Mouse (Mus musculus) adrenal gland, postnatal 25 days (tissue): ENCODE data around the gene Pik3c2a. TPM values are rescaled to one million over a fixed set of nuclear protein-coding genes. Genes with fewer than 3 reads are reported as not detected.
"Not testable (repeated sequence)": the region's sequence is repeated elsewhere in the genome, so short reads cannot be mapped to it uniquely, and the experiment has no call there.

Experiments
- DNase-seq: peaks from one replicate; pipeline ENCODE4 v3.0.0; 2021; ENCODE audit warnings: mixed read lengths
- total RNA-seq: library from RNA; stranded (reverse); gene quantifications from 2 replicates; pipeline ENCODE4 v1.2.3, GENCODE M21; 2021

Gene Pik3c2a
- total RNA-seq, 1 experiment from 2014 or later: 34.0 TPM

DNA sequence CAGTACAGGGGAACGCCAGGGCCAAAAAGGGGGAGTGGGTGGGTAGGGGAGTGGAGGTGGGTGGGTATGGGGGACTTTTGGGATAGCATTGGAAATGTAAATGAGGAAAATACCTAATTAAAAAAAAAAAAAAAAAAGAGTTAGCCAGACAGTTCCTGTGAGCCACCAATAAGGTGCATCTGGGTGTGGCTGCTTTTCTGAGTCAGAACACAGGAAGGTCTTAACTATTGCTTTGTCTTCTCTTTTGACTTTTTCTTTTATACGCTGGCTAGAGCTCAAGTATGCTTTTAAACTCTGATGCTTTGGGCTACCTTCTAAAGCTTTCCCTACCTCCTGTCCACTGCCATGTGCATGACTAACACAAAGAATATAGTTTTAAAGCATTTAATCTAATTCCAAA lies 55.9 kb downstream of the Pik3c2a start:
- DNase-seq: not testable (repeated sequence)

DNA sequence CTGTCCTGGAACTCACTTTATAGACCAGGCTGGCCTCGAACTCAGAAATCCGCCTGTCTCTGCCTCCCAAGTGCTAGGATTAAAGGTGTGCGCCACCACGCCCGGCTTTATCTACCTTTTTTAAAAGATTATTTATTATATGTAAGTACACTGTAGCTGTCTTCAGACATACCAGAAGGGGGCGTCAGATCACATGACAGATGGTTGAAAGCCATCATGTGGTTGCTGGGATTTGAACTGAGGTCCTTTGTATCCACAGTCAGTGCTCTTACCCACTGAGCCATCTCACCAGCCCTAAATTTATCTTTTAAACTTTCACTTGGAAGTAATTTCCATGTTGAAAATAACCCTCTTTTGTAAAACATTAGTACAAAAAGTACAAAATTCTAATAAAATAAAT lies 64.1 kb downstream of the Pik3c2a start:
- not testable (repeated sequence) for DNase-seq

DNA sequence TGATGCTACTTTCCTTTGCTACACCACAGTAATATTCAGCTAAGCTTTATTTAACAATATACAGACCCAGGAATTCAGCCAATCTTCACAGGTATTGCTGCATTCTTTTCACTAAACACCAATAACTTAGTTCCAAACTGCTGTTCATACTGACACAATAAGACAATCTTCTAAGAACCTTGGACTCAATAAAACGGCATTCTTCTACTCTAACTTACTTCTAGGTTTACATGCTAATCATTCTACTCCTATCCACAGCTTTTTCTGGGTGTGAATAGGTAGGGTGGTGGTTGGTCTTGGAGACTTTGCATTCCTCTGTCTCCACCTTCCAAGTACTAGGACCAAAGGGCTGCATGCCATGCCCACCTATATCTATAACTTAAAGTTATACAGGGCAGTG lies 69.0 kb downstream of the Pik3c2a start:
- DNase-seq: no peak

DNA sequence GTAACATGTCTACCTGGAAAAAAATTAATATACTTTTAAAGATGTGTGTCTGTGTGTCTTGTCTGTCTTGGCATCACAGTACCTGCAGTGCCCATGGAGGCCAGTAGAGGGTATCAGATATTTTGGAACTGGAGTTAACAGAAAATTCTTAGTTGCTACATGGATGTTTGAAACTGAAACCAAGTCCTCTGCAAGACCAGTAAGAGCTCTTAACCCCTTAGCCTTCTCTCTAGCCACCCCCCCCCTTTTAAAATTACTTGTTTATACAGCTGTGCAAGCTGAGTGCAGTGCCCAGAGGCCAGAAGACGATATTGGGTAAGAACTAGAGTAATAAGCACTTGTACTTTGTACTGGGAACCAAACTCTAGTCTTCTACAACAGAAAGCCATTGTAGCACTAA lies 107.0 kb downstream of the Pik3c2a start:
- peak; percentile 65 for DNase-seq

DNA sequence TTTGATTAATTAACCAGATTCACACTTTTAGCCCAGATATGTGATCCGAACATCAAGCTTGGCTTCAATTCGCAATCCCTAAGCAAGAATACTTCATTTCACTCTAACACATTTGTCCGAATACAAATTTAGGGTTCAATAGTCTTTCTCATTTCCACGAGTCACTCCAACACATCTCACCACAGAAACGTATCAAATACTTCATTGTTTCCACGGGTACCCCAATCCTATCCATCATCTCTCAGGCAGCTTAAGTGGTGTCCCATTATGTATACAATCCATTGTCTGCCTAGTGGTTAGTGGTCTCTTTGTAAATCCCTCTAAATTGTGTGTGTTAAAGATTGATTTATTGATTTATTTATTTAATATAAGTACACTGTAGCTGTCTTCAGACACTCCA lies 108.1 kb downstream of the Pik3c2a start:
- no peak for DNase-seq

DNA sequence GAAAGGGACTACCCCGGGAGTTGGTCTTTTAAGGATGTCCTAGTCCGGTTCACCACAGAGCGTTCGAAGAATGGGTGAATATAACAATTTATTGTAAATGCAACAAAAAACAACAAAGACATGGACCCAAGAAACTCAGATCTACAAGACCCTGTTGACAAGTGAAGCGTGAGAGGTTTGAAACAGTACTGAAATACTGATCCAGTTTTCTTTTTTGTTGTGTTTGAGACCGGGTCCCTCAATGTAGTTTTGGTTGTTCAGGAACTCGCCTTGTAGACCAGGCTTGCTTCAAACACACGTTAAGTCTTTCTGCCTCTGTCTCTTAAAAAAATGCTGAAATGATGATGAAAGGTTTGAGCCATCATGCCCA lies 108.6 kb downstream of the Pik3c2a start:
- DNase-seq: no peak

DNA sequence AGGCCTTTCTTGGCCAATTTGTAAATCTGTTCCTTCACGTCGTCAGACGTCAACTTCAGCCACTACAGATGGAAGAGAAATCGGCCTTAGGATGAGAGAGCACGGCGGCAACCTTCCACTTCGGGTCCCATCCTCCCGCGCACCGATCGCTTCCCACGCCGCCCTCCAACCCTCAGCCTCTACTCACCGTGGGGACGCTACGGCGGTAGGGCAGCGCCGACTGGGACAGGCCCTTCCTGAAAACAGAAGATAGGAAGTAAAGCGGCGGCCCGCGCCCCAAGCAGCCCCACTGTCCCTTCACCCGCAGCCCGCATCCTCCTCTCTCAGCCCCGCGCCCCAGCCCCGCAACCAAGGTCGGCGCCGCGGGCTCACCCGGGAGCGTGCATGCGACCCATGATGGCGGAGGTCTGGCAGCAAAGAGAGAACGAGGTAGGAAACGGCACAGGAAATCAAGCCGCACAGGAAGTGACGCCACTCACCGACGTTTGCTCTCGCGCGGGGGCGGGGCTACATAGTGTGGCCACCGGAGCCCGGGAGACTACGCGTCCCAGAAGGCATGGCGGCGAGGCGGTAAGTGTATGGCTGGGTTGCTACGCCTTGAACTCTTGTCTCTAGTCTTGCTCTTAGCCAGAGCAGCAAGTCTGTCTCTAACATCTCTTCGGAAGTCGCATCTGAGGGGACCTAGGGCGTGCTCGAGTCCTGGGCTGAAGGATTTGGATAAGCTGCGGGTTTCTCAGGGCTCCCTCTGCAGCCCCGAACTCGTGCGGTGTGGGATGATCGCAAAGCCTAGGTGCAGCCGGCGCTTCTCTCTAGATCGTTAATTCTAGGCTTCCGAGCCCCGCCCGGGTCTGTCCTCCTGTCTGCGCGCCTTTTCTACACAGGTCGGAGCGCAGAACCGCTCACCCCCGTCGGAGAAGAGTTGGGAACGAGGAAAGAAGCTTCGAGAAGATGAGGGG lies 109.3 kb downstream of the Pik3c2a start, which contains the start of gene Rps13:
Gene Rps13 (minus strand): TSS at position 483 of the 956 bp plus-strand sequence.
- DNase-seq: peak; percentile 97

DNA sequence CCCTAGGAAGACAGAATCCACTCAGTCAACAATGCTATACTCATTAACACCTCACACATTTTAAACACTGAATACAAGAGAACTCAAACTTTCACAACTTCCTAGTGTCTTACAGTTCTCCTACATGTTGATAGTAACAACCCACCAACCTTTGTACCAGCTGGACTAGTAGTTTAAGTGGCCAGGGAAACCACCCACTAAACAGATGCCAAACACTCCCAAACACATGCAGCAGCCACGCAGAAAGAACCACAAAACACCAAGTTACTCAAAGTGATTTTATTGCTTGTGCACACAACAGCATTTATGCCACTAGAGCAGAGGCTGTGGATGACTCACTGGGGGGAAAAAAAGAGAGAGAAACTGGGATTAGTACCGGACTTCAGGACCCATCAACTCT lies 112.0 kb downstream of the Pik3c2a start:
- DNase-seq: no peak

DNA sequence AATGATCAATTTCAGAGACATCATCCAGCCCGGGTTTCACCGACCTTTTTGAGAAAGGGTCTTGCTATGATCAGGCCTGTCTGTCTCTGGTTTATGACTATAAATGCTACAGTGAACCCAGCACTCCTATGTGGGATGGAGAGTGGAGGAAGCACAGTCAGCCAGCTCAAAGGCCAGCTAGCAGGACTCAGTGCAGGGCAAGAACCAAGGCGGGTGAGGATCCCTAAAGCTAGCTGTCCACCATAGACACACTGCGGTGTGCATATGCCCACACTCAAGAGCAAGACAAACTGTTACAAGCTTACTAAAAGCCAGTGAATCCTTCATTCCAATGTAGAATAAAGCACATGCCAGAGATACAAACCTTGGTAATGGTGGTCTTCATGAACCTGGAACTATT lies 113.4 kb downstream of the Pik3c2a start:
- no peak for DNase-seq

DNA sequence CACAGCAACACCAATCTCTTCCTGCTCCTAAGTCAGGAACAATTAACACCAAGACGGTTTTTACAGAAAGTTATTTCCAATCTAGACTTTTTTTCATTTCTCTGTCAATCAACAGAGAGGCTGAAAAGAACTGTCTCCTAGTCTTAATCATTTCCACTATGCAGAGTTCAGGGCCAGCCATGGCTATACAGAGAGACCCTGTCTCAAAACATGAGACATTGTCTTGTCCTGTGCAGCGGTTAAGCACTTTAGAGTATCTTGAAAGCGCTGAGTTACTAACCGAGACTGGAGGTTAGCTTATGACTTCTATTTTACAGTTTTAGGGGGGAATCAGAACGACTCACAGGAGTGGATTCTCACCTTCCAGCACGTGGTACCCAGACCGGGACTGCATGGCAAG lies 114.5 kb downstream of the Pik3c2a start:
- no peak for DNase-seq

DNA sequence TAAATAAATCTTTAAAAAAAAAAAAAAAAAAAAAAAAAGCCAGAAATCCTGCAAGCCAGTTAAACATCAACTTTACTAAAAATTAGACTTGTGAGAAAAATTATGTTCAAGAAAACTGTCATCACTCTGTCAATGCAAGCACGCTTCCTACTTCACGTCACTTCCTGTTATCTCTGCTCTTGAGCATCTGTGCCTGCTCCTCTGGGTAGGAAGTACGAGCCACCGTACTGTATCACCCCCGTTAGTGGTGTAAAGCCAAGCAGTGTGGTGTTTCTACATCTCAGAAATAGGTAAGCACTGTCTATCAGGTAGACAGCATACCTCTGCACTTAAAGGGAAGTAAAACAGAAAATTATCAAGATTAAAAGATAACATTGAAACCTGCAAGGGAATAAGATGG lies 115.3 kb downstream of the Pik3c2a start:
- DNase-seq: no peak

DNA sequence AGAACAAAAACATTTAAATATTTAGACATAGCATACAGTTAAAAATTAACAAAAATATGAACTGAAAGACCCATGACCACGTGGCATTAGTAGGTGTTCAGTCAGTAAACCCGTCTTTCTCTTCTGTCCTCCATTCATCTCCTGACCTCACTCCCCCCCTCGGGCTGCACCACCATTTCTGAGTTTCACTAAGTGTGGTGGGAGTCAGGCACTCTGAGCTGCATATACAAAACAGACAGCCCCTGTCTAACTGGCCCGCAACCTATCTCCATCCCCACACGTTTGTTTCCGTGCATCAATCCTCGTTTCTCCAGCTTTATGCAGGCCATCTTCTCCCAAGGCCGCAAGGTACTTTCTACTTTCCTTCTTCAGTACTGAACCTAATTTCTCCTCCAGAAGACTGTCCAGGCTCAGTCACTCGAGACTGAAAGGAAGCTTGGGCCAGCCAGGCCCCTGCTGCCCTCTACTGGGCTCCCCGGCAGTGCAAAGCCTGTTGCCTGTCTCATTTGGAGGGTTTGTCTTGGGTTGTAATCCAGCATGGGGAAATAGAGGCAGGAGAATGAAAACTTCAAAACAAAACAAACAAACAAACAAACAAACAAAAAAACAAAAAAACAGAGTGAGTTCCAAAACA lies 119.8 kb downstream of the Pik3c2a start:
- peak; percentile 75 for DNase-seq

DNA sequence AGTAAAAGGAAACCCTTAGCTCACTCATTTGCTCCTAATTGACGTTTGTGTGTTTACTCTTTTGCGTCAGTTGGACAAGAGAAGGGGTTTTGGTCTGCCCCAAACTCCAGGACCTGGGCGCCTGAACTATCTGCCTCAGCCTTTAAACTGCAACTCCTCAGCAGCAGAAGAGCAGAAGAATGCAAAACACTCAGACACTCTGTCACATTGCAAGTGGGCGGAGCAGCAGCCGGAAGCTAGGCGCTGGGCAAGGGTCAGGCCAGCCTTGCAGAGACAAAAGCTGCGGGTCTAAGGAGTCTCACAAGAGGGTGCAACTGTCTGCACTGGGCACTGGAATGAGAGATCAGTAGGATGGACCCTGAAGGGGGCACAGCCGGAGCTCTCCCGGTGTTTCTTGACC lies 133.8 kb downstream of the Pik3c2a start:
- peak; percentile 24 for DNase-seq

DNA sequence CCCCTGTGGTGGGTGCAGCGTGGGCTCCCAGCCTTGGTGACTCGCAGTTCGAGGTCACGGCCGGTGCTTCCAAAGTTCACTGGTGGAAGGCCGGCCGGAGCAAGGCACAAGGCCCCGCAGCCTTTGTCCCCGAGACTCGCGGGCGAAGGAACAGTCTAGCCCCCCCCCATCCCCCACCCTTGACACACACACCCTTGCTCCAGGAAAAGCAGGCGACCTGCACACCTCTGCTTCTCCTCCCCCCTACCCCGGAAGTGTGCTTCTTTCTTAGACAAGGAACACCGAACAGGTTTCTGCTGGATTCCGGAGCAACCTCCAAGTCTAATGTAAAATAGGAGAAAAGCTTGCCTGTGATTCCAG lies 134.6 kb downstream of the Pik3c2a start:
- peak; percentile 17 for DNase-seq

DNA sequence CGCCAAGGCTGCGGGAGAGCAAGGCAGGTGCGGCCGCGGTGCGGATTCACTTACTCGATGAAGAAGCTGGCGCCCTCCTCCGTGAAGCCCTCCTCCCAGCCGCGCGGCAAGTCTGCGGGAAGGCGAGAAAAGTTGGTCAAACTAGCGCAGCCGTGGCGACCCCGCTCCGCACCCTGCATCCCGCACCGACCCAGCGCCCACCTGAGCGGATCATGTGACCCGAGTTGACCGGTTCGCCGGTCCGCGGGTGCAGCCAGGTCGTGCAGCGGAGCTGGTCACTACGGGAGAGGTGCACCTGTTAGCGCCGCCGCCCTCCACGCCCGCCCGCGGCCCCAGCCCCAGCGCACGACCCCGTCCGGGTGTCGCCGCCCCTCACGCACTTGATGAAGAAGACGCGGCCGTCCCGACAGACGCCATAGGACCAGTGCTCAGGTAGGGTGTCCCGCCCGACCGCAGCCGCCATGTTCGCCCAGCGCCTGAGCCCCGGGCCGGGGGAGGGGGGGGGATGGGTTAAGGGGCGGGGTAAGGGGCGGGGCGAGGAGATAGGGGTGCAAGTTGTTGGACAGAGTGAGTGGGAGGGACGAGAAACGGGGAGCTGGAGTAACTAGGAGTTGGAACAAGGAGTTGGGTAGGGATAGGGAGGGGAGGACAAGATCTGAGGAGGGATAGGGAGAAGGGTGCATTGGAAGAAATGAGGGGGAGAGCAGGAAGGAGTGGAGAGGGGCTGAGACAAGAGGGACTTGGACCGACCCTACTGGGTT lies 135.2 kb downstream of the Pik3c2a start, which contains the start of gene Plekha7:
Gene Plekha7 (minus strand): TSS at position 506 of the 761 bp plus-strand sequence.
- peak; percentile 68 for DNase-seq

DNA sequence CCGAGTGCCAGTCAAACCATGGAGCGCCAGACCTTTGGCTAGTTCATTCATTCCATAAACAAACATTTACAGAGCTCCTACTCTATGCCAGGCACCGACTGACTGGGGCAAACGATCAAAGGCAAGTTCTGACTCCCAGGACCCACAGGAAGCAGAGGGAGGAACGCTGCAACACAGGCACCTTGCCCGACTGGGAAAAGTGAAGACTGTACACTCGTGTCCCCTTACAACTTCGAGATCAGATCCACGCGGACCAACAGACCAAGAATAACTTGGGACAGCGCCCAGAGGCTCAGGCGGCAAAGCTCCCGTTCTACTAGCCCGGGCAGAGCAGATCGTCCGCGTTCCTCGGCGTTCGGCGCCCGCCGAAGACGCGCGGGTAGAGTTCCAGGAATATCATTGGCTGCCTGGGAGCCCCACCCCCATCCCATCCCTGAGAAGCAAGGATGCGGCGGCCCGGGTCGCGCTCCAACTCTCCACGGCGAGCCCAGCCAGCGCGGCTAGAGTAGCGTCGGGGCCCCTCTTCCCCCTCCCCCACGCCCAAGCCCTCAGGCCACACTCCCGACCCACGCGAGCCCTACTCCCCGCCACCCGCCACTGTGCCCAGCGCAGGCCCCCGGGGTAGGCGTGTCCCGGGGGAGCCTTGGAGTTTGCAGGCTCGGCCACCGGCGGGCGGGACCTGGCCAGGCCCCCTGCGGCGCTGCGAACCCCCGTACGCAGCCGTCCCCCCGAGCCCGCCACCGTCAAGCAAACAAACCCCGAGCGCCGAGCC lies 136.0 kb downstream of the Pik3c2a start:
- peak; percentile 83 for DNase-seq

DNA sequence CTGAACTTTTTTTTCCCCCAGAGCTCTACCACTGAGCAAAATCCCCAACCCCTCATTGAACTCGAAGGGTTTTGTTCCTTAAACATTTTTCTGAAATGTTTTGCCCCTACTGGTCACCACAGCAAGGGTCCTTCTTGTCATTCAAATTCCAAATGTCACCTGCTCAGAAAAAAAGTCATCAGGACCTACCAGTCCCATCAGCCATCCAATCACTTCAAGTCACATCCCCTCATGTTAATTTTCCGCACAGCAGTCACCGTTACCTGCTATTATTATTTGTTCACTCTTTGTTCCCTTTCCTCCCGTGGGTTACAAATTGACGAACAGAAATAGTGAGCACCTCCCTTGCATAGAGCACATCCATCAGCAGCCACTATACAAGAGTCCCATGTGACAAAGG lies 136.6 kb downstream of the Pik3c2a start:
- no peak for DNase-seq

DNA sequence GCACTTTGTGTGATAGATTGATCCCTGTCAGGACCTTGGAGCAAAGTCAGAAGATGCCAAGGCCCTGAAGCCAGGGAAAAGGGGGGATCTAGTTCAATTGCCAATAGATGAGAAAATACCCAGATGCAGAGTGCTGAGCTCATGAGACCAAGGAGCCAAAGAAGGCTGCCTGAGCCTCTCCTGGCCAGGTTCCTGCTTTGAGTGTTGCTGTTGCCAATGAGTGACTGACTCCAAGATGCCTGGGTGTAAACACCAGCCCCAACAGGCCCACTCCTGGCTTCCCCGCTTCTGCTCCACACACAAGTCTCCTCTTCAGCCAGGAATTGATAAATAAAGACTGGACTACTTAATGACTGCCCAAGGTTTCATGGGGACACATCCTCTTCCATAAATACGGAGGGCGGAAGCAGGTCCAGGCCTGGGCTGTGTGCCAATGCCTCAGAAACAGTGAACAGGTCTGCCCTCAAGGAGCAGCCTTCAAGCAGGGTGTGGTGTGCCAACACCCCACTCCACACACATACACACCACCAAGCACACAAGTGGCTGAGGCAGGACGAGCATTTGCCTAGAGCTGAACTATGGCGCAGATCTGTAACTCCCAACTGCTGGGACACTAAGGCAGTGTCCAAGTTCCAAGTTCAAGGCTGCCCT lies 141.5 kb downstream of the Pik3c2a start:
- DNase-seq: no peak

DNA sequence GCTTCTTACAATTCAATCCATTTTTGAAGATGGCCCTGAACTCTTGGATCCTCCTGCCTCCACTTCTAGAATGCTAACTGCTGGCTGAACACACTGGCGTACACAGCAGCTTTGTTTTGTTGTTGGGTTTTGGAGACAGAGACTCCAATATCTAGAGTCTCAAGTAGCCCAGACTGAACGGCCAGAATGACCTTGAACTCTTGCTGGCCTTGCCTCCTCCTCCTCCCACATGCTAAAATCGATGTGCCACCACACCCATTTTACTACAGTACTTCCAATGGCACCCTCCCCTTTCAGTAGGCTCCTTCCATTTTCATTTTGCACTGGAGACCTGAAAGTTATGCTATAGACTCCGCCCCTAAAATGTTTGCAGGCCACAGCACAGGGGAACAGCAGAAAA lies 142.1 kb downstream of the Pik3c2a start:
- no peak for DNase-seq

DNA sequence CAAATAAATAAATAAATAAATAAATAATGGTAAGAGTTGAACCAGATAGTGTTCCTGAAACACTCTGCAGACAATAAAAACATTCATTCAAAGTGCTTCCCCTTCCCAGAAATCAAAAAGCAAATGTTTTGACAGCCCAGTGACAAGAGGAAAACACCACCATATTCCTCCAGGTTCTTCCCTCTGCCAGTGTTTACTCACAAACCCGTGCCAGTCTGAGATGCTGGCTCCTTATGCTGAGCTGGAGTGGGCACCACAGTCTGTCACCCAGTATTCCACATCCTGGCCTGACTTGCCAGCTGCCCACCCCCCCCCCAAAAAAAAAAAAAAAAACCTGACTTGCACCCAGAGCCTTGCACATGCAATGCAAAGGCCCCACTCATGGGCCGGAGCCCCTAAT lies 144.4 kb downstream of the Pik3c2a start:
- DNase-seq: no peak

DNA sequence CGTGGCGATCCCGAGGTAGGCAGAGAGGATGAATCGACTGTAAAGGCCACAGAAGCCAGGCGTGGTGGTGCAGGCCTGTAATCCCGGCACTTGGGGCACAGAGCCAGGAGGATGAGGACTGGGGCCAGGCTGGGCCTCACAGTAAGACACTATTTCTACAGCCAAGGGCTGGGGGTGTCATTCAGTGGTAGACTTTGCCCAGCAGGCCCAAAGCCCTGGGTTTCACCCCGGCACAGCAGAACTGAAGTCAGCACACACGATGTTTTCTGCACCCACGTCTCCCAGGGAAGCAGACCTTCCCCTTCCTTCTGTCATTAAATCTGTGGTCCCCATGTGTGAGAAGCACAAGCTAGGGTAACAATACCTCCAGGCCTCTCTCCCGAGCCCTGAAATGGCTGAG lies 144.9 kb downstream of the Pik3c2a start:
- DNase-seq: no peak

DNA sequence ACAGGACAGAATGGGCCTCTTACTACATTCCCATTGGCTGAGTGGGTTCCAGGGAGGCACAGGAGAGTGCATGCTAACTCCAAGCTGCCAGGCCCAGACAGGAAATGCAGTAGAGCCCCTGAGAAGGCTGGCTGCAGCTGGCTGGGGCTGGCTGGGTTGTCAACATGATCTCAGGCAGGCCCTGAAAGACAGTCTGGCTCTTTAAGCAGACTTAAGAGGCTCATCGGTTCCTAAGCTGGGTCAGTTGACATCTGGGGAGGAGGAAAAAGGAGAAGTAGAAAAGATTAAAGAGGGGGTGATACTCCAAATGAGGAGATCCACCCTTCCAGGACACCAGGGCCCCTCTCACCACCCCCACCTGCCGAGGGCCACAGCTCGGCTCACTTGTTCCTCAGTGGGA lies 148.3 kb downstream of the Pik3c2a start:
- no peak for DNase-seq
